Mouse (Mus musculus) CH12.LX (cell line): ENCODE measurements around the gene Evi5l. TPM values are rescaled to one million over a fixed set of nuclear protein-coding genes. Genes with fewer than 3 reads are reported as not detected.

Source experiments
- DNase-seq: peaks from one replicate; pipeline ENCODE4 v3.0.0-alpha.2; 2013; ENCODE audit errors: extremely low read depth
- H3K27ac ChIP-seq: 2 replicates; pipeline ENCODE4 v1.5.1; 2012; ENCODE audit warnings: low read depth, mild to moderate bottlenecking, control low read depth, moderate library complexity; ENCODE audit not compliant: insufficient read depth
- H3K27me3 ChIP-seq: replicated peaks from 2 replicates; pipeline ENCODE3; 2012; ENCODE audit warnings: inconsistent platforms
- H3K36me3 ChIP-seq, 2 experiments: replicated peaks in 1 of 2; 2 replicates each; pipeline versions ENCODE3 to v1.6.1; 2012; ENCODE audit warnings: inconsistent platforms in 1 of 2, low read length in 1 of 2, mild to moderate bottlenecking in 1 of 2, mixed read lengths in 1 of 2, moderate library complexity in 1 of 2; ENCODE audit not compliant: control insufficient read depth in 1 of 2, insufficient read depth in 1 of 2
- H3K4me1 ChIP-seq, 2 experiments: 2 replicates each; pipeline ENCODE4 v1.6.1; 2012; ENCODE audit warnings: inconsistent platforms in 1 of 2, moderate library complexity in 1 of 2; ENCODE audit not compliant: insufficient read depth in 2 of 2, control insufficient read depth in 1 of 2
- H3K4me2 ChIP-seq: 2 replicates; pipeline ENCODE4 v1.6.1; 2012; ENCODE audit warnings: low read depth, mild to moderate bottlenecking, control low read depth; ENCODE audit not compliant: poor library complexity, insufficient read depth, severe bottlenecking
- H3K4me3 ChIP-seq, 3 experiments: fragments of 150-350 bp in 1 of 3; sonication (generic) in 1 of 3; replicated peaks in 1 of 3; 2 replicates each; pipeline versions ENCODE3 to v1.5.1; 2011 to 2012; ENCODE audit warnings: low read depth in 2 of 3, low read length in 2 of 3, mild to moderate bottlenecking in 2 of 3, moderate library complexity in 2 of 3, control low read depth in 1 of 3, improper control_type of control experiment in 1 of 3, inconsistent platforms in 1 of 3, mixed read lengths in 1 of 3; ENCODE audit not compliant: poor library complexity in 1 of 3
- H3K79me2 ChIP-seq: replicated peaks from 2 replicates; pipeline ENCODE4 v1.6.1; 2012; ENCODE audit warnings: mild to moderate bottlenecking, moderate library complexity; ENCODE audit not compliant: control insufficient read depth, poor library complexity, insufficient read depth, severe bottlenecking; ENCODE audit errors: extremely low read depth
- H3K9ac ChIP-seq: 2 replicates; pipeline ENCODE4 v1.6.1; 2012; ENCODE audit warnings: low read depth, mild to moderate bottlenecking, control low read depth, moderate library complexity; ENCODE audit not compliant: insufficient read depth
- H3K9me3 ChIP-seq: replicated peaks from 2 replicates; pipeline ENCODE3; 2012; ENCODE audit warnings: low read length, inconsistent platforms, mixed read lengths
- BHLHE40 ChIP-seq: IDR thresholded peaks from 2 replicates; pipeline ENCODE4 v1.6.1; 2011; ENCODE audit warnings: mild to moderate bottlenecking, low read depth, low read length, improper control_type of control experiment
- CTCF ChIP-seq, 2 experiments: IDR thresholded peaks in 1 of 2; conservative IDR thresholded peaks in 1 of 2; 2 replicates each; pipeline ENCODE4 v1.5.1; 2011 to 2012; ENCODE audit warnings: low read depth in 2 of 2, low read length in 2 of 2, improper control_type of control experiment in 1 of 2, inconsistent platforms in 1 of 2, mild to moderate bottlenecking in 1 of 2, moderate library complexity in 1 of 2
- E2F4 ChIP-seq: IDR thresholded peaks from 2 replicates; pipeline ENCODE4 v1.6.1; 2011; ENCODE audit warnings: low read depth, low read length, improper control_type of control experiment; ENCODE audit not compliant: insufficient replicate concordance
- ELF1 ChIP-seq: IDR thresholded peaks from 2 replicates; pipeline ENCODE4 v1.6.1; 2014; ENCODE audit warnings: low read depth, mild to moderate bottlenecking, inconsistent platforms, low read length, improper control_type of control experiment
- EP300 ChIP-seq: IDR thresholded peaks from 2 replicates; pipeline ENCODE4 v1.6.1; 2011; ENCODE audit warnings: low read length, improper control_type of control experiment
- GABPA ChIP-seq: IDR thresholded peaks from 2 replicates; pipeline ENCODE4 v1.6.1; 2012; ENCODE audit warnings: low read depth, low read length, improper control_type of control experiment, inconsistent platforms; ENCODE audit not compliant: insufficient replicate concordance
- HCFC1 ChIP-seq: IDR thresholded peaks from 2 replicates; pipeline ENCODE4 v1.6.1; 2012; ENCODE audit warnings: low read depth, mild to moderate bottlenecking, inconsistent platforms, low read length, improper control_type of control experiment
- IRF4 ChIP-seq: IDR thresholded peaks from 2 replicates; pipeline ENCODE4 v1.6.1; 2014; ENCODE audit warnings: low read depth, mild to moderate bottlenecking, inconsistent platforms, low read length, improper control_type of control experiment
- JUND ChIP-seq: conservative IDR thresholded peaks from 2 replicates; pipeline ENCODE4 v1.6.1; 2011; ENCODE audit warnings: low read depth, low read length, improper control_type of control experiment
- MAFK ChIP-seq: IDR thresholded peaks from 2 replicates; pipeline ENCODE4 v1.6.1; 2011; ENCODE audit warnings: low read length, improper control_type of control experiment; ENCODE audit not compliant: insufficient replicate concordance
- NELFE ChIP-seq: IDR thresholded peaks from 2 replicates; pipeline ENCODE4 v1.6.1; 2011; ENCODE audit warnings: low read depth, low read length, improper control_type of control experiment
- PAX5 ChIP-seq: IDR thresholded peaks from 2 replicates; pipeline ENCODE4 v1.6.1; 2012; ENCODE audit warnings: low read length, inconsistent platforms, mixed read lengths
- RCOR1 ChIP-seq: conservative IDR thresholded peaks from 2 replicates; pipeline ENCODE4 v1.6.1; 2012; ENCODE audit warnings: low read depth, mild to moderate bottlenecking, inconsistent platforms, low read length, improper control_type of control experiment
- SIN3A ChIP-seq: IDR thresholded peaks from 2 replicates; pipeline ENCODE4 v1.6.1; 2012; ENCODE audit warnings: low read length, improper control_type of control experiment, inconsistent platforms
- TBP ChIP-seq: conservative IDR thresholded peaks from 2 replicates; pipeline ENCODE4 v1.6.1; 2011; ENCODE audit warnings: low read depth, low read length, improper control_type of control experiment
- TCF12 ChIP-seq: IDR thresholded peaks from 2 replicates; pipeline ENCODE4 v1.6.1; 2014; ENCODE audit warnings: low read depth, mild to moderate bottlenecking, inconsistent platforms, low read length, improper control_type of control experiment
- UBTF ChIP-seq: IDR thresholded peaks from 2 replicates; pipeline ENCODE4 v1.6.1; 2012; ENCODE audit warnings: low read depth, mild to moderate bottlenecking, inconsistent platforms, low read length, improper control_type of control experiment, moderate library complexity
- USF2 ChIP-seq: conservative IDR thresholded peaks from 2 replicates; pipeline ENCODE4 v1.6.1; 2011; ENCODE audit warnings: low read depth, low read length, improper control_type of control experiment
- ZKSCAN1 ChIP-seq: IDR thresholded peaks from 2 replicates; pipeline ENCODE4 v1.6.1; 2012; ENCODE audit warnings: low read depth, inconsistent platforms, low read length, improper control_type of control experiment, borderline replicate concordance
- ZNF384 ChIP-seq: IDR thresholded peaks from 2 replicates; pipeline ENCODE4 v1.6.1; 2012; ENCODE audit warnings: low read depth, low read length, improper control_type of control experiment, inconsistent platforms
- dilution Hi-C: fragments of 300-500 bp; cut with MboI; formaldehyde crosslinking; loops from 2 replicates; pipeline ENCODE4 v1.14.3; 2020; ENCODE audit warnings: low sequenced_read_pairs; ENCODE audit not compliant: extremely low pct_unique_long_range_greater_than_20kb, extremely low pct_ligation_motif_present
- in situ Hi-C: fragments of 300-500 bp; cut with MboI; formaldehyde crosslinking; loops from 3 replicates; pipeline ENCODE4 v1.14.3; 2019; ENCODE audit warnings: low sequenced_read_pairs, low pct_ligation_motif_present, low pct_unique_long_range_greater_than_20kb, mixed read lengths
- polyA plus RNA-seq: library from polyadenylated mRNA; unstranded; fragments of >175 nt; gene quantifications from 2 replicates; pipeline ENCODE4 v1.2.1, GENCODE M21; 2012; ENCODE audit warnings: low read depth; ENCODE audit not compliant: insufficient read length
- total RNA-seq, 2 experiments: library from RNA; depleted of rRNA; stranded (reverse); fragments of 300-350 nt in 1 of 2; fragments of >200 nt in 1 of 2; gene quantifications; 2 replicates each; pipeline ENCODE4 v1.2.3; 2012 to 2014

Evi5l gene
- total and polyA plus RNA-seq, 3 experiments = 2.2 to 6.6 (median 3.6) TPM

DNA sequence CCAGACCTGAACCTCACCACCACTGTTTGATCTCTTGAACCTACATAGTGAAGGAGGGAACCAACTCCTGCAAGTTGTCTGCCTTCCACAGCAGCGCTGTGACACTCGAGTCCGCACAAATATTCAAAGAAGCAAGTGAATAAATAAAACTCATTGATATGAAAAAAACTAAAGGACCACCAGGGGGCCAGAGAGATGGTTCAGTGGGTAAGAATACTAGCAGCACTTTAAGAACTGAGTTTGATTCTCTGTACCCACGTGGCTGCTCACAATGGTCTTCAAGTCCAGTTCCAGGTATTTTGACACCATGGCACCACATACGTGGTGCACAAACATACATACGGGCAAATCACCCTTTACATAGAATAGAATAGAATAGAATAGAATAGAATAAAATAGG, 44.7 kb downstream of the Evi5l start:
- no peak for DNase-seq
- in situ Hi-C loops (no loop called here), dilution Hi-C loops (no loop called here)
- Histone ChIP-seq H3K4me2 (no peak overlapping the region), H3K4me3 (no peak overlapping the region), H3K27ac (no peak overlapping the region), H3K4me1 (peaks cover 7 to 19% of the 10 kb centered on the region in 2 experiments), H3K9me3 (peaks cover 2% of the 10 kb centered on the region), H3K36me3 (peaks cover 0 to 6% of the 10 kb centered on the region in 2 experiments), H3K27me3 (no peaks in the 10 kb centered on the region), H3K9ac (no peak overlapping the region), H3K79me2 (no peaks in the 10 kb centered on the region)
- no peak for TF ChIP-seq TBP
- TF ChIP-seq BHLHE40 = no peak
- TF ChIP-seq JUND = no peak
- TF ChIP-seq CTCF (conservative IDR thresholded peaks at IDR 0.05 in 1 of 2, IDR thresholded peaks at IDR 0.05 in 1 of 2; ENCODE audit: low read depth in 2 of 2, low read length in 2 of 2) = peak in 1 of 2 experiments; percentile 10; a peak in 1 of 4 replicates
- TF ChIP-seq NELFE = no peak

DNA sequence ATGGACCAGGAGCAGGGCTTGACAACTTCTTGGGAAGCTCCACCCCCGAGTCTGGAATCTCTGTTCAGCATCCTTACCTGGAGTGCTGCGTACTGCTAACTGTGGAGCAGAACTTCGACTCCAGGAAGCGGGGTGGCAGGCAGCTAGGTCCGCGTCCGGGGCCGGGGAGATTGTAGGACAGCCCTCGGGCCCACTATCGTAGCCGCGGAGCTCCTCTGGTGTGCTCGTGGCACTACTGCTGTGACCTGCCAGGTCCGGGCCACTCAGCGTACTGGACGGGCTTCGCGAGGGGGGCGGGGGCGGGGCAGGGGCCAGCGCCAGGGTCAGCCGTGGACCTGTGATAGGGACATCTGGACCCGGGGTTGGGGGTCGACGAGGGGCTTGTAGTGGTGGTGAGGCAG, 46.4 kb downstream of the Evi5l start:
- Histone ChIP-seq H3K9ac (0 out of 2 replicates have a peak overlapping the region, but pooled peaks have one; percentile 13), H3K4me2 (peak overlapping the region; percentile 92), H3K36me3 (peaks cover 0 to 2% of the 10 kb centered on the region in 2 experiments), H3K4me3 (peak overlapping the region; percentile 13 to 50 (median 43)), H3K4me1 (peaks cover 7 to 19% of the 10 kb centered on the region in 2 experiments), H3K9me3 (peaks cover 2% of the 10 kb centered on the region), H3K27ac (no peak overlapping the region), H3K79me2 (no peaks in the 10 kb centered on the region), H3K27me3 (no peaks in the 10 kb centered on the region)
- in situ Hi-C loops (no loop called here), dilution Hi-C loops (no loop called here)
- DNase-seq = no peak
- TF ChIP-seq E2F4 = no peak
- no peak for TF ChIP-seq USF2
- TF ChIP-seq ZNF384 = no peak
- no peak for TF ChIP-seq ZKSCAN1
- TF ChIP-seq EP300 = no peak
- no peak for TF ChIP-seq PAX5
- TF ChIP-seq IRF4 = no peak
- no peak for TF ChIP-seq UBTF
- TF ChIP-seq SIN3A = no peak
- TF ChIP-seq ELF1 = no peak
- no peak for TF ChIP-seq MAFK
- no peak for TF ChIP-seq RCOR1
- no peak for TF ChIP-seq JUND
- no peak for TF ChIP-seq GABPA
- TF ChIP-seq HCFC1 = no peak
- no peak for TF ChIP-seq TCF12
